Mouse (Mus musculus) forebrain, embryonic 12.5 days (tissue): ENCODE results near the gene Aff1. TPM values are rescaled to one million over a fixed set of nuclear protein-coding genes. Genes with fewer than 3 reads are reported as not detected.

ENCODE experiments used
- ATAC-seq: fragments of 200-750 bp; cut with Nextera tagmentation; 2 replicates; pipeline ENCODE4 v1.8.0; 2017; ENCODE audit warnings: moderate TSS enrichment; ENCODE audit not compliant: low FRiP score
- H3K27ac ChIP-seq: fragments of 300-500 bp; sonication (generic); 2 replicates; pipeline ENCODE4 v1.5.1; 2016; ENCODE audit warnings: mild to moderate bottlenecking
- H3K27me3 ChIP-seq: fragments of 300-500 bp; sonication (generic); 2 replicates; pipeline ENCODE4 v1.6.1; 2016; ENCODE audit warnings: mild to moderate bottlenecking
- H3K36me3 ChIP-seq: fragments of 300-500 bp; sonication (generic); replicated peaks from 2 replicates; pipeline ENCODE4 v1.6.1; 2016; ENCODE audit warnings: mild to moderate bottlenecking
- H3K4me1 ChIP-seq: fragments of 300-500 bp; sonication (generic); 2 replicates; pipeline ENCODE4 v1.6.1; 2016
- H3K4me2 ChIP-seq: fragments of 300-500 bp; sonication (generic); 2 replicates; pipeline ENCODE4 v1.6.1; 2016; ENCODE audit warnings: mild to moderate bottlenecking, moderate library complexity
- H3K4me3 ChIP-seq: fragments of 300-500 bp; sonication (generic); replicated peaks from 2 replicates; pipeline ENCODE4 v1.5.1; 2016; ENCODE audit warnings: mild to moderate bottlenecking
- H3K9ac ChIP-seq: fragments of 300-500 bp; sonication (generic); 2 replicates; pipeline ENCODE4 v1.6.1; 2016; ENCODE audit warnings: mild to moderate bottlenecking
- H3K9me3 ChIP-seq: fragments of 300-500 bp; sonication (generic); 2 replicates; pipeline ENCODE4 v1.6.1; 2016
- WGBS: fragments of 180-500 bp; shearing (Covaris S2); methylation state at CpG from one replicate; pipeline ENCODE4 v1.1.7; 2016; 5-methylcytosine and 5-hydroxymethylcytosine counted together
- polyA plus RNA-seq: library from polyadenylated mRNA; unstranded; fragments of >200 nt; fragmentation: Nextera tagmentation; extraction: Ambion mirVana; gene quantifications from 2 replicates; pipeline ENCODE4 v1.2.1, GENCODE M21; 2016

Aff1 gene
- polyA plus RNA-seq, 1 experiment from 2014 or later: 3.7 TPM

GRCm38 (mm10) chr5:103745635-103746034 is 53.5 kb downstream of the Aff1 start:
- Histone ChIP-seq H3K27ac (no peak overlapping the region), H3K36me3 (no peaks in the 10 kb centered on the region), H3K4me3 (no peak overlapping the region), H3K9me3 (no peaks in the 10 kb centered on the region), H3K27me3 (peaks cover 3% of the 10 kb centered on the region; the same call in 1 of the 2 replicates), H3K4me1 (peaks cover 3% of the 10 kb centered on the region), H3K9ac (no peak overlapping the region), H3K4me2 (no peak overlapping the region)
- 92% methylated on average over 1 of the region's 1 CpGs for WGBS
- no peak for ATAC-seq

- H3K4me1 ChIP-seq: peaks cover 3% of the 10 kb centered on the region
Measured at GRCm38 (mm10) chr5:103746561-103747085, 54.4 kb downstream of the Aff1 start.

GRCm38 (mm10) chr5:103747098-103747497 is 54.9 kb downstream of the Aff1 start:
- no peaks in the 10 kb centered on the region for H3K9me3 ChIP-seq
- no peak overlapping the region for H3K27ac ChIP-seq
- H3K36me3 ChIP-seq: no peaks in the 10 kb centered on the region
- no peak overlapping the region for H3K4me3 ChIP-seq
- no peak for ATAC-seq
- peaks cover 3% of the 10 kb centered on the region for H3K4me1 ChIP-seq
- H3K27me3 ChIP-seq: peaks cover 6% of the 10 kb centered on the region
- 89% methylated on average over 2 of the region's 2 CpGs for WGBS
- H3K9ac ChIP-seq: no peak overlapping the region
- H3K4me2 ChIP-seq: no peak overlapping the region

More at GRCm38 (mm10) chr5:103746561-103747085, 54.4 kb downstream of the Aff1 start:
- no peaks in the 10 kb centered on the region for H3K9me3 ChIP-seq
- H3K27me3 ChIP-seq: peaks cover 5% of the 10 kb centered on the region; the same call in 1 of the 2 replicates
- H3K9ac ChIP-seq: no peak overlapping the region
- no peak overlapping the region for H3K4me2 ChIP-seq
- H3K4me3 ChIP-seq: no peak overlapping the region
- 95% methylated on average over 3 of the region's 3 CpGs for WGBS
- H3K27ac ChIP-seq: no peak overlapping the region
- no peak for ATAC-seq
- no peaks in the 10 kb centered on the region for H3K36me3 ChIP-seq

- Histone ChIP-seq H3K36me3 (no peaks in the 10 kb centered on the region), H3K4me2 (no peak overlapping the region), H3K27me3 (peaks cover 14% of the 10 kb centered on the region), H3K9me3 (no peaks in the 10 kb centered on the region), H3K27ac (no peak overlapping the region), H3K9ac (no peak overlapping the region), H3K4me1 (peaks cover 11% of the 10 kb centered on the region), H3K4me3 (no peak overlapping the region)
- ATAC-seq: no peak
Measured at GRCm38 (mm10) chr5:103748343-103748742, 56.2 kb downstream of the Aff1 start.

GRCm38 (mm10) chr5:103749465-103750285 is 57.5 kb downstream of the Aff1 start:
- Histone ChIP-seq H3K27me3 (peaks cover 14% of the 10 kb centered on the region), H3K4me1 (peaks cover 11% of the 10 kb centered on the region), H3K27ac (no peak overlapping the region), H3K9me3 (no peaks in the 10 kb centered on the region), H3K9ac (no peak overlapping the region), H3K4me3 (no peak overlapping the region), H3K4me2 (no peak overlapping the region), H3K36me3 (no peaks in the 10 kb centered on the region)
- 25% methylated on average over 7 of the region's 7 CpGs for WGBS
- no peak for ATAC-seq

- 5% methylated on average over 23 of the region's 23 CpGs for WGBS
- Histone ChIP-seq H3K4me1 (peaks cover 14% of the 10 kb centered on the region), H3K9ac (peak overlapping the region; percentile 84), H3K4me3 (peak overlapping the region; percentile 75), H3K36me3 (no peaks in the 10 kb centered on the region), H3K27me3 (peaks cover 34% of the 10 kb centered on the region), H3K27ac (peak overlapping the region; percentile 87), H3K4me2 (peak overlapping the region; percentile 75), H3K9me3 (no peaks in the 10 kb centered on the region)
- peak; percentile 2; the same call in 1 of the 2 replicates for ATAC-seq
Measured at GRCm38 (mm10) chr5:103752665-103753510, 60.7 kb downstream of the Aff1 start.

- no peaks in the 10 kb centered on the region for H3K9me3 ChIP-seq
- peak overlapping the region; percentile 75 for H3K4me2 ChIP-seq
- peaks cover 14% of the 10 kb centered on the region for H3K4me1 ChIP-seq
- peak overlapping the region; percentile 87 for H3K27ac ChIP-seq
- H3K36me3 ChIP-seq: no peaks in the 10 kb centered on the region
- ATAC-seq: peak; percentile 97
- H3K9ac ChIP-seq: peak overlapping the region; percentile 84
- H3K27me3 ChIP-seq: peaks cover 34% of the 10 kb centered on the region
- peak overlapping the region; percentile 75 for H3K4me3 ChIP-seq
- WGBS: under 1% methylated on average over 83 of the region's 86 CpGs
Measured at GRCm38 (mm10) chr5:103753511-103754329, 61.5 kb downstream of the Aff1 start.

- peak overlapping the region; percentile 87 for H3K27ac ChIP-seq
- ATAC-seq: no peak; the same call in 1 of the 2 replicates
- H3K36me3 ChIP-seq: no peaks in the 10 kb centered on the region
- H3K27me3 ChIP-seq: peaks cover 37% of the 10 kb centered on the region
- H3K4me3 ChIP-seq: peak overlapping the region; percentile 75
- H3K9ac ChIP-seq: peak overlapping the region; percentile 84
- H3K4me1 ChIP-seq: peaks cover 14% of the 10 kb centered on the region
- 3% methylated on average over 34 of the region's 42 CpGs for WGBS
- peak overlapping the region; percentile 75 for H3K4me2 ChIP-seq
- no peaks in the 10 kb centered on the region for H3K9me3 ChIP-seq
Measured at GRCm38 (mm10) chr5:103754330-103755134, 62.4 kb downstream of the Aff1 start.

GRCm38 (mm10) chr5:103755135-103755487 is 62.9 kb downstream of the Aff1 start:
- no peaks in the 10 kb centered on the region for H3K9me3 ChIP-seq
- H3K4me2 ChIP-seq: peak overlapping the region; percentile 75
- WGBS: 51% methylated on average over 3 of the region's 3 CpGs
- H3K36me3 ChIP-seq: no peaks in the 10 kb centered on the region
- H3K9ac ChIP-seq: no peak overlapping the region
- no peak overlapping the region for H3K27ac ChIP-seq
- H3K4me3 ChIP-seq: peak overlapping the region; percentile 75
- H3K4me1 ChIP-seq: peaks cover 14% of the 10 kb centered on the region
- no peak for ATAC-seq
- peaks cover 34% of the 10 kb centered on the region for H3K27me3 ChIP-seq

GRCm38 (mm10) chr5:103756231-103756714 is 64.1 kb downstream of the Aff1 start:
- Histone ChIP-seq H3K4me3 (no peak overlapping the region), H3K27me3 (peaks cover 35% of the 10 kb centered on the region), H3K4me1 (peaks cover 23% of the 10 kb centered on the region), H3K9me3 (no peaks in the 10 kb centered on the region), H3K4me2 (no peak overlapping the region), H3K36me3 (no peaks in the 10 kb centered on the region), H3K27ac (no peak overlapping the region), H3K9ac (no peak overlapping the region)
- WGBS: 65% methylated on average over 6 of the region's 6 CpGs
- no peak for ATAC-seq

- no peaks in the 10 kb centered on the region for H3K36me3 ChIP-seq
- H3K9me3 ChIP-seq: no peaks in the 10 kb centered on the region
- 77% methylated on average over 4 of the region's 4 CpGs for WGBS
- peaks cover 15% of the 10 kb centered on the region for H3K4me1 ChIP-seq
- H3K4me3 ChIP-seq: no peak overlapping the region
- H3K27me3 ChIP-seq: peaks cover 26% of the 10 kb centered on the region; the same call in 1 of the 2 replicates
- ATAC-seq: no peak
- no peak overlapping the region for H3K27ac ChIP-seq
- H3K4me2 ChIP-seq: no peak overlapping the region
- H3K9ac ChIP-seq: no peak overlapping the region
Measured at GRCm38 (mm10) chr5:103758491-103758890, 66.3 kb downstream of the Aff1 start.
